21 mouse cellular contexts compared by ENCODE assay signal in genomic region chr9:72710060-72710459, GRCm38 (mm10). TPM values are rescaled to one million over a fixed set of nuclear protein-coding genes. Genes with fewer than 3 reads are reported as not detected.
DNase-seq lines count a peak whose midpoint lies in the region; ATAC-seq and TF ChIP-seq lines count a peak whose summit lies in the region.
"Had no signal": no experiment of that assay in that cellular context is flagged by ENCODE, and none has a peak within 500 bp of the region (broad histone marks: within the 10 kb centered on the region; RNA-seq: fewer than 3 reads in every experiment).

No protein-coding gene starts in this region.

- H3K4me1 ChIP-seq in limb, embryonic 12.5 days (replicated peaks) = no peaks in the 10 kb centered on the region
- no peaks in the 10 kb centered on the region for H3K4me1 ChIP-seq in limb, embryonic 10.5 days
- peaks cover 22% of the 10 kb centered on the region for H3K4me1 ChIP-seq in embryonic facial prominence, embryonic 15.5 days
- H3K4me1 ChIP-seq in stomach, embryonic 14.5 days (ENCODE audit: control insufficient read depth, insufficient read depth, low read length) = no peaks in the 10 kb centered on the region
- H3K4me1 ChIP-seq: hindbrain, embryonic 15.5 days had no signal

- DNase-seq in gastrocnemius, adult 2 months = no peak
- DNase-seq in gastrocnemius, adult 8-10 months (ENCODE audit: low spot score in 2 of 2) = no peak
- no peak for DNase-seq in limb, embryonic 10.5 days (ENCODE audit: low spot score)
- DNase-seq in thymus, postnatal 36 days = no peak
- DNase-seq in adipocyte (ENCODE audit: low spot score) = no peak
- DNase-seq: adrenal gland, adult 2 months; adrenal gland, postnatal 25 days; cerebellum, adult 2 months; cerebellum, postnatal 36 days; gastrocnemius, postnatal 14 days; kidney, adult 2 months had no signal

- WGBS in limb, embryonic 12.5 days = 65% methylated on average over 5 of the region's 5 CpGs
- 81% methylated on average over 5 of the region's 5 CpGs for WGBS in limb, embryonic 10.5 days
- WGBS in embryonic facial prominence, embryonic 15.5 days = 40% methylated on average over 5 of the region's 5 CpGs
- WGBS in stomach, embryonic 14.5 days = 58% methylated on average over 5 of the region's 5 CpGs

- H3K9me3 ChIP-seq in limb, embryonic 12.5 days = no peaks in the 10 kb centered on the region
- H3K9me3 ChIP-seq in limb, embryonic 10.5 days (replicated peaks) = no peaks in the 10 kb centered on the region
- H3K9me3 ChIP-seq in embryonic facial prominence, embryonic 15.5 days (replicated peaks) = no peaks in the 10 kb centered on the region
- H3K9me3 ChIP-seq in stomach, embryonic 14.5 days (ENCODE audit: control insufficient read depth, low read depth, low read length) = no peaks in the 10 kb centered on the region
- H3K9me3 ChIP-seq: heart, embryonic 15.5 days; hindbrain, embryonic 15.5 days had no signal

- H3K27ac ChIP-seq in gastrocnemius, adult 2 months = peak overlapping the region; percentile 46
- peak overlapping the region; percentile 50; the same call in 1 of the 2 replicates for H3K27ac ChIP-seq in limb, embryonic 12.5 days
- H3K27ac ChIP-seq in limb, embryonic 10.5 days = no peak overlapping the region
- peak overlapping the region; percentile 12; the same call in 1 of the 2 replicates for H3K27ac ChIP-seq in embryonic facial prominence, embryonic 15.5 days (replicated peaks)
- H3K27ac ChIP-seq in stomach, embryonic 14.5 days (ENCODE audit: low read length) = no peak overlapping the region; the same call in 1 of the 2 replicates
- H3K27ac ChIP-seq: heart, embryonic 15.5 days; hindbrain, embryonic 15.5 days had no signal

- H3K27me3 ChIP-seq in limb, embryonic 12.5 days = no peaks in the 10 kb centered on the region
- H3K27me3 ChIP-seq in limb, embryonic 10.5 days (ENCODE audit: low read depth, poor library complexity, severe bottlenecking) = no peaks in the 10 kb centered on the region
- H3K27me3 ChIP-seq in embryonic facial prominence, embryonic 15.5 days = no peaks in the 10 kb centered on the region
- H3K27me3 ChIP-seq in stomach, embryonic 14.5 days (ENCODE audit: control insufficient read depth, insufficient read depth, low read length) = no peaks in the 10 kb centered on the region
- H3K27me3 ChIP-seq: CH12.LX; heart, embryonic 15.5 days; hindbrain, embryonic 15.5 days; Patski had no signal

- intact Hi-C loops in gastrocnemius, adult 2 months (cut with DNase I) = no loop called here

- H3K9ac ChIP-seq in limb, embryonic 12.5 days (replicated peaks) = no peak overlapping the region
- no peak overlapping the region for H3K9ac ChIP-seq in embryonic facial prominence, embryonic 15.5 days
- no peak overlapping the region for H3K9ac ChIP-seq in stomach, embryonic 14.5 days (replicated peaks; ENCODE audit: low read depth, low read length)
- H3K9ac ChIP-seq: heart, embryonic 15.5 days; hindbrain, embryonic 15.5 days had no signal

- no peak overlapping the region for H3K4me3 ChIP-seq in gastrocnemius, adult 2 months
- no peak overlapping the region for H3K4me3 ChIP-seq in limb, embryonic 12.5 days (replicated peaks)
- H3K4me3 ChIP-seq in limb, embryonic 10.5 days = no peak overlapping the region
- H3K4me3 ChIP-seq in embryonic facial prominence, embryonic 15.5 days (replicated peaks) = no peak overlapping the region
- H3K4me3 ChIP-seq in stomach, embryonic 14.5 days (ENCODE audit: low read depth, low read length) = no peak overlapping the region
- H3K4me3 ChIP-seq: heart, embryonic 15.5 days; hindbrain, embryonic 15.5 days had no signal

- H3K4me2 ChIP-seq in limb, embryonic 12.5 days = no peak overlapping the region
- H3K4me2 ChIP-seq in embryonic facial prominence, embryonic 15.5 days (replicated peaks) = no peak overlapping the region
- H3K4me2 ChIP-seq in stomach, embryonic 14.5 days (replicated peaks; ENCODE audit: low read depth, low read length) = no peak overlapping the region
- H3K4me2 ChIP-seq: heart, embryonic 15.5 days; hindbrain, embryonic 15.5 days had no signal

- no peak for TF ChIP-seq CTCF in gastrocnemius, adult 2 months (IDR thresholded peaks at IDR 0.05)

- peaks cover 90% of the 10 kb centered on the region for H3K36me3 ChIP-seq in limb, embryonic 12.5 days
- peaks cover 99% of the 10 kb centered on the region for H3K36me3 ChIP-seq in limb, embryonic 10.5 days
- H3K36me3 ChIP-seq in embryonic facial prominence, embryonic 15.5 days = peaks cover 65% of the 10 kb centered on the region
- peaks cover 85% of the 10 kb centered on the region for H3K36me3 ChIP-seq in stomach, embryonic 14.5 days (ENCODE audit: control insufficient read depth, insufficient read depth, low read length)

- no peak for ATAC-seq in limb, embryonic 12.5 days (ENCODE audit: insufficient number of reproducible peaks, insufficient read depth, low FRiP score, low TSS enrichment, low read depth)
- peak; percentile 71; the same call in 1 of the 2 replicates for ATAC-seq in embryonic facial prominence, embryonic 15.5 days (ENCODE audit: insufficient number of reproducible peaks, low FRiP score, low TSS enrichment, low read depth)
- peak; percentile 37; the same call in 1 of the 2 replicates for ATAC-seq in stomach, embryonic 14.5 days (ENCODE audit: insufficient number of reproducible peaks, insufficient read depth, low FRiP score, low read depth)
- ATAC-seq: activated CD4-positive, CD25-positive, alpha-beta regulatory T cell, adult 4 months; forebrain, embryonic 14.5 days; intestine, embryonic 16.5 days; Patski had no signal

RNA-seq across cellular contexts. Expression of gene Nedd4, which starts 47.9 kb away (rescaled TPM):
- total RNA-seq in gastrocnemius, adult 2 months (2021) = 100 to 1,000 TPM; 273 to 325 TPM
- 100 to 1,000 TPM; 286 to 317 (median 309) TPM for total RNA-seq in gastrocnemius, adult 8-10 months (2022)
- polyA plus RNA-seq in limb, embryonic 12.5 days (2016; fragmentation: Nextera tagmentation; extraction: Ambion mirVana) = 815 and 839 TPM in 2 replicates
- polyA plus RNA-seq in limb, embryonic 10.5 days (2016; fragmentation: Nextera tagmentation; extraction: Ambion mirVana) = 565 and 690 TPM in 2 replicates
- 541 and 546 TPM in 2 replicates for polyA plus RNA-seq in embryonic facial prominence, embryonic 15.5 days (2015; fragmentation: Nextera tagmentation; extraction: Ambion mirVana)
- 755 and 764 TPM in 2 replicates for polyA plus RNA-seq in stomach, embryonic 14.5 days (2014; fragmentation: Nextera tagmentation; extraction: Ambion mirVana)

Comparison
In these comparisons a context has a peak if more than half of its experiments do, and no peak if none do; other contexts are left out.
1. H3K27ac ChIP-seq: peak in gastrocnemius, adult 2 months (single experiment), limb, embryonic 12.5 days (single experiment) and embryonic facial prominence, embryonic 15.5 days (single experiment); none in limb, embryonic 10.5 days (single experiment) and stomach, embryonic 14.5 days (single experiment).